Comparison of ENCODE assay signal across 8 mouse cellular contexts in genomic region chr7:110296889-110297603, GRCm38 (mm10).
A peak's percentile ranks its signal among the peaks of the same experiment; 100 is the strongest.
DNase-seq lines count a peak whose midpoint lies in the region; ATAC-seq and TF ChIP-seq lines count a peak whose summit lies in the region.

No protein-coding gene starts in this region.

- peak; percentile 77 for DNase-seq in adrenal gland, postnatal 10 days
- DNase-seq in heart, postnatal 4 days, result peak; percentile 89
- peak; percentile 84 for DNase-seq in limb, embryonic 10.5 days (ENCODE audit: low spot score)
- peak; percentile 28 for DNase-seq in midbrain, embryonic 14.5 days
- peak; percentile 85 for DNase-seq in yolk sac, embryonic 10.5 days (ENCODE audit: low spot score)
- no peak for DNase-seq in layer of hippocampus, postnatal 25 days (ENCODE audit: extremely low spot score in 1 of 2, low spot score in 1 of 2)

- whole genome bisulfite sequencing in limb, embryonic 10.5 days, result 17% methylated on average over 17 of the region's 17 CpGs
- 42% methylated on average over 17 of the region's 17 CpGs for WGBS in midbrain, embryonic 14.5 days

- H3K9ac ChIP-seq in midbrain, embryonic 14.5 days (replicated peaks; ENCODE audit: low read length), result no peak overlapping the region; the same call in 1 of the 2 replicates

- no peak for ATAC-seq in midbrain, embryonic 14.5 days (ENCODE audit: low FRiP score, low TSS enrichment)
- ATAC-seq in granulocyte monocyte progenitor cell, adult 5-6 weeks (replicated peaks; ENCODE audit: poor library complexity, severe bottlenecking), result no peak

- H3K4me2 ChIP-seq in midbrain, embryonic 14.5 days (ENCODE audit: low read length), result no peak overlapping the region

- peak overlapping the region; percentile 97 for H3K27ac ChIP-seq in embryonic fibroblast, embryonic 13.5 days (ENCODE audit: insufficient read depth, low read length)
- peak overlapping the region; percentile 91 for H3K27ac ChIP-seq in limb, embryonic 10.5 days
- H3K27ac ChIP-seq in midbrain, embryonic 14.5 days (replicated peaks; ENCODE audit: low read depth, low read length), result no peak overlapping the region

- peaks cover 17% of the 10 kb centered on the region; the same call in 1 of the 2 replicates for H3K4me1 ChIP-seq in embryonic fibroblast, embryonic 13.5 days (ENCODE audit: control insufficient read depth, insufficient read depth, low read length)
- H3K4me1 ChIP-seq in limb, embryonic 10.5 days, result peaks cover 39% of the 10 kb centered on the region
- no peaks in the 10 kb centered on the region for H3K4me1 ChIP-seq in midbrain, embryonic 14.5 days (ENCODE audit: control insufficient read depth, insufficient read depth, low read length)

- H3K36me3 ChIP-seq in limb, embryonic 10.5 days, result no peaks in the 10 kb centered on the region
- H3K36me3 ChIP-seq in midbrain, embryonic 14.5 days (ENCODE audit: control insufficient read depth, insufficient read depth, low read length), result no peaks in the 10 kb centered on the region

- no peak for TF ChIP-seq POLR2A in embryonic fibroblast, embryonic 13.5 days (IDR thresholded peaks at IDR 0.05; ENCODE audit: low read depth, low read length)

- H3K9me3 ChIP-seq in limb, embryonic 10.5 days (replicated peaks), result no peaks in the 10 kb centered on the region
- H3K9me3 ChIP-seq in midbrain, embryonic 14.5 days (ENCODE audit: control insufficient read depth, low read length), result no peaks in the 10 kb centered on the region

- no peak for TF ChIP-seq CTCF in embryonic fibroblast, embryonic 13.5 days (IDR thresholded peaks at IDR 0.05; ENCODE audit: borderline replicate concordance, insufficient read depth, low read length)

- no peaks in the 10 kb centered on the region for H3K27me3 ChIP-seq in limb, embryonic 10.5 days (ENCODE audit: low read depth, poor library complexity, severe bottlenecking)
- H3K27me3 ChIP-seq in midbrain, embryonic 14.5 days (ENCODE audit: control insufficient read depth, insufficient read depth, low read length), result no peaks in the 10 kb centered on the region

- no peak overlapping the region for H3K4me3 ChIP-seq in embryonic fibroblast, embryonic 13.5 days (ENCODE audit: insufficient read depth, low read length)
- H3K4me3 ChIP-seq in limb, embryonic 10.5 days, result peak overlapping the region; percentile 32
- no peak overlapping the region for H3K4me3 ChIP-seq in midbrain, embryonic 14.5 days (replicated peaks; ENCODE audit: low read depth, low read length)

Comparison
In these comparisons a context has a peak if more than half of its experiments do, and no peak if none do; other contexts are left out.
1. DNase-seq: peak in adrenal gland, postnatal 10 days (single experiment), heart, postnatal 4 days (single experiment), limb, embryonic 10.5 days (single experiment), midbrain, embryonic 14.5 days (single experiment) and yolk sac, embryonic 10.5 days (single experiment); none in layer of hippocampus, postnatal 25 days (0 of 2).